Mouse (Mus musculus): Measurements from ENCODE around the gene Sh3bp1. TPM values are rescaled to one million over a fixed set of nuclear protein-coding genes. Genes with fewer than 3 reads are reported as not detected.
A peak's percentile ranks its signal among the peaks of the same experiment; 100 is the strongest.
"Not testable (repeated sequence)": the region's sequence is repeated elsewhere in the genome, so short reads cannot be mapped to it uniquely, and the experiment has no call there.

Sh3bp1 gene
- total RNA-seq, 2 experiments from 2014 or later = 4.1 to 4.8 TPM

- intact Hi-C loops (cut with DNase I) = no loop called here
- DNase-seq (ENCODE audit: low spot score) = no peak
Measured at GRCm38 (mm10) chr15:78876258-78876696, 23.3 kb upstream of the Sh3bp1 start.

- DNase-seq (ENCODE audit: low spot score) = peak; percentile 89
- intact Hi-C loops (cut with DNase I) = no loop called here
Measured at GRCm38 (mm10) chr15:78876991-78877809, 22.4 kb upstream of the Sh3bp1 start, which contains the start of gene Gga1. TSS of gene Gga1 (plus strand) at chr15:78877190.

DNA sequence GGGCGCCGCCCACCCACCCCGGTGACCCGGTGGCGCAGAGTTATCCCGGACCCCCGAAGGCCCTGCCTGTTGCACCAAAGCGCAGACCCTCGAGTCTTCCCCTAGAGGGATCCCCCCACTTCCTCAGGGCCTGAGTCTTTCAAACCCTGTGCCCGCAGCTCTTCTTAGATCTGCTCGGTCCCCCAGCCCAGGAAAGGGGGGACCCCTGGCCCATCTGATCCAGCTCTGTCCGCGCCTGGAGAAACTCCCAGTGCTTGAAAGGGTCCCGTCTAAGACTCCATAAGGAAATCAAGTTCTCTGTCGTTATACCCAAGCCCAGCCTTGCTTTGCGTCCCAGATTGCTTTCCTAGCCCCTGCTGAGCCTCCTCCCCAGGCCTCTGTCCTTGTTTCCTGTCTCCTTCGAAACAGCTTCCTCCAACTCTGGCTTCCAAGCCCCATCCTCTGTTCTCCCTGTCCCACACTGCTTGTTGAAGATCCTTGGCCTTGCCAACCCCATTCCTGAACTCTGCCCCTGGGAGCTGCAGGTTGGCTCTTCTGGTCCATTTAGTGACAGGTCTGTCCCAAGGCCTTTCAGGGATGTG is 21.7 kb upstream of the Sh3bp1 start:
- intact Hi-C loops (cut with DNase I) = no loop called here
- no peak for DNase-seq (ENCODE audit: low spot score)

GRCm38 (mm10) chr15:78878792-78879516 is 20.6 kb upstream of the Sh3bp1 start:
- DNase-seq (ENCODE audit: low spot score); intact Hi-C loops (cut with DNase I): not testable (repeated sequence)

DNA sequence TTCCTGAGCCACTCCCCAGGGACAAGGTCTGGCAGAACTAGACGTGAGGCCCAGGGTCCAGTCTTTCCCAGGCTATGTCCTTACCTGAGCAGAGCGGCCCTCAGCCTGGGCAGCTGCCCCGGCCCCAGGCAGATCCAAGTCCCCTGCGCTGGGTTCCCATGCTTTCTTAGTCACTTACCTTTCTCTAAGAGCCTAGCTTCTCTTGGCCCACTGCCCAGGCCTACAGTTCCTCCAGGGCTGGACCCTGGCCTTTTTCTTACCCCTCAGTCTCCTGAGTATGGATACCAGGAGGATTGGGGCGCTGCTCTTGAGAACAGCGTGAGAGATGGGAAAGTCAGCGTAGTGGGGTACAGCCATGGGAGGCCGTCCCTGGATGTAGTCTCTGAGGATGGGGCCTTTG is 19.1 kb upstream of the Sh3bp1 start:
- intact Hi-C loops (cut with DNase I) = no loop called here
- DNase-seq (ENCODE audit: low spot score) = no peak

GRCm38 (mm10) chr15:78881828-78882227 is 17.7 kb upstream of the Sh3bp1 start:
- intact Hi-C loops (cut with DNase I) = no loop called here
- no peak for DNase-seq (ENCODE audit: low spot score)

GRCm38 (mm10) chr15:78889401-78889853 is 10.1 kb upstream of the Sh3bp1 start:
- intact Hi-C loops (cut with DNase I) = no loop called here
- no peak for DNase-seq (ENCODE audit: low spot score)

DNA sequence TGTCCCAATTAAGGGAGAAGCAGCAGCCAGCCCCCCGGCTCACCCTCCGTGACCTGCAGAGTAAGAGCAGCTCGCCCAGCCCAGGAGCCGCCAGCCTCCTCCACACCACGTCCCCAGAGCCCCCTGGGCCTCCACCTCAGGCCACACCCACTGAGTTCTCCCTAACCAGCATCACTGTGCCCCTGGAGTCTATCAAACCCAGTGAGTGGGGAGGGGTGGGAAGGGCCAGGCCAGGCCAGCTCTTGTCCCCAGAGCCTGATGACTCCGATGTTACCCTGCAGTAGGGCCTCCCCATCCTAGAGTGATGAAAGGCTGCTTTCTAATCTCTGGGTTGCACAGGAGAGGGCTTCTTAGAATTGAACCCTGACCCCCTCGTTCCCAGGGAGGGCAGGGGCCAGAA is 7.1 kb upstream of the Sh3bp1 start:
- DNase-seq (ENCODE audit: low spot score) = no peak
- intact Hi-C loops (cut with DNase I) = no loop called here

GRCm38 (mm10) chr15:78894726-78895125 is 4.8 kb upstream of the Sh3bp1 start:
- DNase-seq (ENCODE audit: low spot score) = no peak
- intact Hi-C loops (cut with DNase I) = no loop called here

- DNase-seq (ENCODE audit: low spot score) = no peak
- intact Hi-C loops (cut with DNase I) = no loop called here
Measured at GRCm38 (mm10) chr15:78895741-78896140, 3.8 kb upstream of the Sh3bp1 start.

- DNase-seq (ENCODE audit: low spot score) = no peak
- intact Hi-C loops (cut with DNase I) = no loop called here
Measured at GRCm38 (mm10) chr15:78896149-78896548, 3.4 kb upstream of the Sh3bp1 start.

DNA sequence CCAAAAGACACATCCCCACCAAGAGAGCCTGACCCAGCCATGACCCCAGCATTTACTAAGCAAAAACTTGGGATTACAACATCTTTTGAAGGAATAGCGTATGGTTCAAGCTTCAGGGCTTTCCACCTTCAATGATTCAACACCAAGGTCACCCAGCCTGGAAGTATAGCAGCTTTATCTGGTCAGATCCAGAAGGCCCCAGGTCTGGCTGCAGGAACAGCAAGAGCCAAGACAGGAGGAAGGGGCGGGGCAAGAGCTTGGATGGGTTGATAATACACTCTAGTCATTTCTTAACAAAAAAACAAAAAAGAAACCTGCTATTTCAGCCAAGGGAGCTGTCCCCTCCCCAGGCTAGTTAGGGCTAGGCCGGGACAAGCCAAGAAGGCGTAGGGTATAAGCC is 2.1 kb upstream of the Sh3bp1 start:
- intact Hi-C loops (cut with DNase I) = no loop called here

DNA sequence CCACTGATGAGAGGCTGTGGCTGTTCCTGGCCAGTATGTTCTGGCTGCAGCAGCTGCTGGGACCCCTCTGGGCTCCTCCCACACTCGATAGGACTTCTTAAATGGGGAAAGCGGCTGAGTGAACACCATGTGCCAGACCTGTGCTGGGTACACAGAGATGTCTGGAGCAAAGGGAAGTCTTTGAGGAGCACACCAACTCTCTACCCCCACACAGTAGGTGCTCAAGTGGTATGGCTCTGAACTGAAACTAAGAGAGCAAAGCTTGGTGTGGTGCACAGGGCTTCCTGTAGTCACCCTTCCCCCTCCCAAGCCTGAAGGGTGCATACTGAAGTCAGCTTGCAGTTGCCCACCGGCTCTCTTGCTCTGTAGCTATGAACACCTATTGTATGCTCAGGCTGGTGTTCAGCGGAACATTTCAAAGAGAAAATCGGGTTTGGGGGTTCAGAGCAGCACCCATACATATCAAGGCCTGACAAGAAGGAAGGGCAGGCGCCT is 1.0 kb upstream of the Sh3bp1 start:
- intact Hi-C loops (cut with DNase I) = no loop called here
- no peak for DNase-seq (ENCODE audit: low spot score)

More for the DNA sequence above, 2.1 kb upstream of the Sh3bp1 start:
- no peak for DNase-seq (ENCODE audit: low spot score)

GRCm38 (mm10) chr15:78899409-78899739 is 194 bp upstream of the Sh3bp1 start, which contains the start of gene Gm49510:
TSS of gene Gm49510 (plus strand) at chr15:78899667.
- intact Hi-C loops (cut with DNase I) = no loop called here
- DNase-seq (ENCODE audit: low spot score) = no peak

- intact Hi-C loops (cut with DNase I) = loop anchor here (5.0 kb wide), 1 partner anchor 166 kb away; no protein-coding TSS in a partner anchor
- no peak for DNase-seq (ENCODE audit: low spot score)
Measured at GRCm38 (mm10) chr15:78900585-78901421, 1.2 kb downstream of the Sh3bp1 start.

DNA sequence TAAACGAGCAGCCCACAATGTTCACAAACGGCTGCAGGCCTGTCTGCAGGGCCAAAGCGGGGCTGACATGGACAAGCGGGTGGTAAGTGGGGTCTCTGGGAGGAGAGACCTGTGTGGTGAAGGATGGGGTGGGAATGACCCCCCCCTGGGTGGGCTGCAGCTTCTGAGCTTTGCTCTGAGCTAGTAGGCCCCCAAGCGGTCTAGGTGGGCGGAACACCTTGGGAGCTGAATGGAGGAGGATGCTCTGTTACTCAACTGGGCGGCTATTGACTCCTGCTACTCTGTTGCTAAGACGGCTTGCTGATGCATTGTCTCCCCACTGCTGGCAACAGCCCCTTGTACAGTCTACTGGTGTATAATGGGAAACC is 1.8 kb downstream of the Sh3bp1 start:
- no peak for DNase-seq (ENCODE audit: low spot score)
- intact Hi-C loops (cut with DNase I) = loop anchor here (5.0 kb wide), 1 partner anchor 166 kb away; no protein-coding TSS in a partner anchor

- DNase-seq (ENCODE audit: low spot score) = no peak
- intact Hi-C loops (cut with DNase I) = loop anchor here (5.0 kb wide), 1 partner anchor 164 kb away; no protein-coding TSS in a partner anchor
Measured at GRCm38 (mm10) chr15:78903243-78903642, 3.7 kb downstream of the Sh3bp1 start.

GRCm38 (mm10) chr15:78908399-78908798 is 8.8 kb downstream of the Sh3bp1 start:
- intact Hi-C loops (cut with DNase I) = no loop called here
- no peak for DNase-seq (ENCODE audit: low spot score)

DNA sequence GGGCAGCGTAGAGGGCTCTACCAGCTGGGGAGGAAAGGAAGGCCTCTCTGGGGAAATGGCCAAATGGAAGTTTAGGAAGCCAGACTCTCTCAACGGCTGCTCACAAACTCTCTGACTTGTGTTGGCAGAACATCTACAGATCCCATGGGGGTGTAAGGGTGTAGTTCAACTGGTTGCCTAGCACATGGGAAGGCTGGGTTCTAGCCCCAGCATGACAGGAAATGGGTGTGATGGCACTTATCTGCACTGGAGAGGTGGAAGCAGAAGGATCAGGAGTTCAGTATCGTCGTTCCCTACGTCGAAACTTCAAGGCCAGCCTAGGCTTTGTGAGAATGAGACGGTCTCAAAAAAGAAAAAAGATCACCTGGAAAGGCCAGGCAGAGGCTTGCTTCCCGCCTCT is 9.4 kb downstream of the Sh3bp1 start:
- DNase-seq (ENCODE audit: low spot score) = no peak
- intact Hi-C loops (cut with DNase I) = no loop called here

GRCm38 (mm10) chr15:78912040-78912439 is 12.5 kb downstream of the Sh3bp1 start:
- no peak for DNase-seq (ENCODE audit: low spot score)
- intact Hi-C loops (cut with DNase I) = no loop called here
